Mouse (Mus musculus) midbrain, postnatal 0 days (tissue): Measurements from ENCODE around the gene Atg4c. TPM values are rescaled to one million over a fixed set of nuclear protein-coding genes. Genes with fewer than 3 reads are reported as not detected.
A peak's percentile ranks its signal among the peaks of the same experiment; 100 is the strongest.

Experiments used
- ATAC-seq: fragments of 200-750 bp; cut with Nextera tagmentation; 2 replicates; pipeline ENCODE4 v1.8.0; 2017; ENCODE audit warnings: moderate number of reproducible peaks, mild to moderate bottlenecking, moderate TSS enrichment, moderate library complexity; ENCODE audit not compliant: low FRiP score
- DNase-seq: peaks from one replicate; pipeline ENCODE4 v3.0.0-alpha.2; 2015; ENCODE audit warnings: low spot score
- H3K27ac ChIP-seq: fragments of 300-500 bp; sonication (generic); 2 replicates; pipeline ENCODE4 v1.5.1; 2014; ENCODE audit warnings: low read depth, mild to moderate bottlenecking, low read length, mixed read lengths
- H3K27me3 ChIP-seq: fragments of 300-500 bp; sonication (generic); 2 replicates; pipeline ENCODE4 v1.6.1; 2014; ENCODE audit warnings: low read length, control low read depth, mixed read lengths; ENCODE audit not compliant: insufficient read depth
- H3K36me3 ChIP-seq: fragments of 300-500 bp; sonication (generic); 2 replicates; pipeline ENCODE4 v1.6.1; 2014; ENCODE audit warnings: low read length, control low read depth, mixed read lengths; ENCODE audit not compliant: insufficient read depth
- H3K4me1 ChIP-seq: fragments of 300-500 bp; sonication (generic); 2 replicates; pipeline ENCODE4 v1.6.1; 2014; ENCODE audit warnings: mild to moderate bottlenecking, control low read depth, antibody characterized with exemption, low read length, mixed read lengths; ENCODE audit not compliant: insufficient read depth
- H3K4me2 ChIP-seq: fragments of 300-500 bp; sonication (generic); 2 replicates; pipeline ENCODE4 v1.6.1; 2014; ENCODE audit warnings: low read depth, mild to moderate bottlenecking, low read length, mixed read lengths; ENCODE audit not compliant: poor library complexity, severe bottlenecking
- H3K4me3 ChIP-seq: fragments of 300-500 bp; sonication (generic); 2 replicates; pipeline ENCODE4 v1.5.1; 2014; ENCODE audit warnings: low read depth, mild to moderate bottlenecking, low read length, moderate library complexity
- H3K9ac ChIP-seq: fragments of 300-500 bp; sonication (generic); replicated peaks from 2 replicates; pipeline ENCODE4 v1.6.1; 2014; ENCODE audit warnings: mild to moderate bottlenecking, low read length, moderate library complexity, mixed read lengths; ENCODE audit not compliant: poor library complexity, severe bottlenecking
- H3K9me3 ChIP-seq: fragments of 300-500 bp; sonication (generic); 2 replicates; pipeline ENCODE4 v1.6.1; 2016; ENCODE audit warnings: low read length, control low read depth
- CTCF ChIP-seq: IDR thresholded peaks from 2 replicates; pipeline ENCODE4 v1.5.1; 2016; ENCODE audit warnings: antibody characterized with exemption, mild to moderate bottlenecking
- WGBS: fragments of 180-500 bp; shearing (Covaris S2); extraction: QIAGEN DNeasy Blood & Tissue Kit; methylation state at CpG from one replicate; pipeline ENCODE4 v1.1.7; 2014; 5-methylcytosine and 5-hydroxymethylcytosine counted together
- polyA plus RNA-seq: library from polyadenylated mRNA; unstranded; fragments of >200 nt; fragmentation: Nextera tagmentation; extraction: Ambion mirVana; gene quantifications from 2 replicates; pipeline ENCODE4 v1.2.1, GENCODE M21; 2015
- total RNA-seq: library from RNA; depleted of rRNA; stranded (reverse); fragments of >200 nt; gene quantifications from 2 replicates; pipeline ENCODE4 v1.2.3, GENCODE M21; 2014

Atg4c gene
- total and polyA plus RNA-seq, 2 experiments from 2014 or later: 8.7 to 16.0 TPM

DNA sequence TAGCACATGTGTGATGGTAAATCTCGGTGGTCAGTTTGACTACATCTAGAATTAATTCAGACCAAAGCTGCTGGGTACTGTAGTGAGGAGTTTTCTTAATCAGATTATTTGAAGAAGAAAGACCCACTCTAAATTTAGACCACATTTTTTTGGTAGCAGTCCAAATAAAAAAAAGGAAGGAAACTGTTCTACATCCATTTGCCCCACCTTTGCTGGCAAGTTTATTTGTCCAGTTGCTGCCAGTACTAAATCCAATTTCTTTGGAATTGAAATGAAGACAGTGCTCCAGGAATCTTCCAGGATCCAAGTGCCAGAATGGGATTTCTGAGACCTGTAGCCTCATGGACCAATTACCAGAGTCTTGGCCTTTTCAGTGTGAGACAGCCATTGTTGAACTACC lies 1.1 kb upstream of the Atg4c start:
- Histone ChIP-seq H3K9ac (no peak overlapping the region), H3K9me3 (no peaks in the 10 kb centered on the region), H3K4me3 (no peak overlapping the region), H3K36me3 (no peaks in the 10 kb centered on the region), H3K4me2 (peak overlapping the region; percentile 55; the same call in 1 of the 2 replicates), H3K4me1 (no peaks in the 10 kb centered on the region), H3K27me3 (no peaks in the 10 kb centered on the region), H3K27ac (no peak overlapping the region)
- WGBS: 71% methylated on average over 1 of the region's 1 CpGs
- DNase-seq (no peak), ATAC-seq (no peak)
- TF ChIP-seq CTCF: no peak

DNA sequence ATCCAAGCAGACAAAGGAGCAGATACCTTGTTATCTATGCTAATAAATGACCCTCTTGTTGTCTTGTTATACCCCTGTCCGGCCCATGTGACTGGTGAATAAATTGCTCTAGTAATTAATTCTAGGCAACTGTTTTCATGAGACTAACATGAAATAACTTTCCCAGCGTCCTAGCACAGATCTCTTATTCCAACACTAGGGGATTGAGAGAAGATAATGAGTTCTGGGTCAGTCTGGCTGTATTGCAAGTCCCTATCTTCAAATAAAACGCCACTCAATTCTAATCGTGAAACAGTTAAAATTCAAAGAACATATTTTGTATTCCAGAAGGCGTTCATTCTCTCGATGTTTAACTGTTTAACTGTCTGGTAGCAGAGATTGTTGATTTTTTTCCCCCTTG lies 520 bp upstream of the Atg4c start:
- Histone ChIP-seq H3K4me2 (peak overlapping the region; percentile 55), H3K27me3 (no peaks in the 10 kb centered on the region), H3K9ac (no peak overlapping the region; the same call in 1 of the 2 replicates), H3K36me3 (no peaks in the 10 kb centered on the region), H3K4me3 (peak overlapping the region; percentile 69), H3K9me3 (no peaks in the 10 kb centered on the region), H3K4me1 (no peaks in the 10 kb centered on the region), H3K27ac (peak overlapping the region; percentile 97)
- DNase-seq (peak; percentile 10), ATAC-seq (peak; percentile 22; the same call in 1 of the 2 replicates)
- 42% methylated on average over 6 of the region's 6 CpGs for WGBS
- peak; percentile 40 for TF ChIP-seq CTCF

DNA sequence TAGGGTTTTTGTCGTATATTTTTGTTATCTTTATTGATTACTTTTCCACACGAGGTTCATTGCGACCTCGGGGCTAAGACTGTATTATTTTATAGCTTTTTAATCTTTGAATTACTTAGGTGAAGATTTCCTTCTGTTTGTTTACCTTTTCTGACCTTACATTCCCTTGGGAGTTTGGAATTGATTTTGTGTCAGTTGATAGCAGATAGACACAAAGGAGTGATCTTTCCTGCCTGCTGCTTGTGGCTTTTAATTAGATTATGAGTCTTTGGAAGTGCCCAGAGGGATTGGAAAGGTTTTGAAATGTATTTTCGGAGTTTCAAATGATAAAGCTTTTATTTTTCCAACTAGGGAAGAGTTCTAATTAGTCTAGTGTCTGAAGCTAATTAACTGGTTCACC lies 1.1 kb downstream of the Atg4c start:
- peak overlapping the region; percentile 55 for H3K4me2 ChIP-seq
- ATAC-seq (no peak), DNase-seq (no peak)
- H3K9ac ChIP-seq: peak overlapping the region; percentile 89
- TF ChIP-seq CTCF: no peak
- 39% methylated on average over 5 of the region's 5 CpGs for WGBS
- H3K36me3 ChIP-seq: no peaks in the 10 kb centered on the region
- no peaks in the 10 kb centered on the region for H3K4me1 ChIP-seq
- H3K9me3 ChIP-seq: no peaks in the 10 kb centered on the region
- no peak overlapping the region for H3K27ac ChIP-seq
- no peaks in the 10 kb centered on the region for H3K27me3 ChIP-seq
- peak overlapping the region; percentile 69 for H3K4me3 ChIP-seq

DNA sequence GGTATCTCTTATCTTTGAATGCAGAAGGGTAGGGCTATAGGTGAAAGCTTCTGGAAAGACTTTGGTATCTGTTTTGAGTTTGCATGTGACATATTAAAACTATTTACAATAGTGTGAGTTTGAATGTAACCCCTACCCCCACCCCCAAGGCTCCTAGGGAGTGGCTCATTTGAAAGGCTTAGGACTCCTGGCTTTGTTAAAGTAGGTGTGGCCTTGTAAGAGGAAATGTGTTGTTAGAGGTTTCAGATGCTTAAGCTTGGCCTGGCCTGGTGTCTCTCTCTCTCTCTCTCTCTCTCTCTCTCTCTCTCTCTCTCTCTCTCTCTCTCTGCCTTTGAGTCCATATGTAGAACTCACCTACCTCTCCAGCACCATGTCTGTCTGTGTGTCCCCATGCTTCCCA lies 5.0 kb downstream of the Atg4c start:
- no peak overlapping the region for H3K9ac ChIP-seq
- H3K9me3 ChIP-seq: no peaks in the 10 kb centered on the region
- ATAC-seq (no peak), DNase-seq (no peak)
- no peaks in the 10 kb centered on the region for H3K4me1 ChIP-seq
- no peaks in the 10 kb centered on the region for H3K27me3 ChIP-seq
- H3K4me2 ChIP-seq: no peak overlapping the region
- no peaks in the 10 kb centered on the region for H3K36me3 ChIP-seq
- TF ChIP-seq CTCF: no peak
- no peak overlapping the region for H3K27ac ChIP-seq
- no peak overlapping the region for H3K4me3 ChIP-seq

DNA sequence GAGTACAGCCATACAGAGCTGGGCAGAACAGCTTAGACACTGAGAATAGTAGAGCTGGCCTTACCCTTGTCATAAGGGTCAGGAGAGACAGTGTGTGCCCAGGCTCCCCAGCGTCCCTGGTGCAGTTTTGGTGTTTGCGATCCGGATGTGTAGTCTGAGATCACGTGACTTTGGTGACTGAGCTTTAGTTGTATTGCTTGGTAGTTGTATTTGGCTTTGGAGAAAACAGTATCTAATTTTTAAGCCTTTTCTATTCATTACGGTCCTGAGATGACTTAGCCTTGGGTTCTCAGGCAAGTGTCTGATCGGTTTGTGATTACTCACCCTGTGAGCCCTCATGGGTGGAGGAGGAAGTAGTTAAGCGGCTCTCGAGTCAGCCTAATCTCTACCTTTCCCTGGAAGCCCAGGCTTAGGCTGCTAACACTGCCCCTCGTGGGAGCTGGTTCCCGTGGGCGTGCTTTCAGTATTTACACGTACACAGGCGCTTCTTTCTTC lies 6.1 kb downstream of the Atg4c start:
- 81% methylated on average over 13 of the region's 13 CpGs for WGBS
- Histone ChIP-seq H3K27me3 (no peaks in the 10 kb centered on the region), H3K4me3 (no peak overlapping the region), H3K9me3 (no peaks in the 10 kb centered on the region), H3K27ac (no peak overlapping the region), H3K9ac (no peak overlapping the region), H3K4me2 (no peak overlapping the region), H3K36me3 (no peaks in the 10 kb centered on the region), H3K4me1 (no peaks in the 10 kb centered on the region)
- ATAC-seq (no peak), DNase-seq (no peak)
- TF ChIP-seq CTCF: no peak

DNA sequence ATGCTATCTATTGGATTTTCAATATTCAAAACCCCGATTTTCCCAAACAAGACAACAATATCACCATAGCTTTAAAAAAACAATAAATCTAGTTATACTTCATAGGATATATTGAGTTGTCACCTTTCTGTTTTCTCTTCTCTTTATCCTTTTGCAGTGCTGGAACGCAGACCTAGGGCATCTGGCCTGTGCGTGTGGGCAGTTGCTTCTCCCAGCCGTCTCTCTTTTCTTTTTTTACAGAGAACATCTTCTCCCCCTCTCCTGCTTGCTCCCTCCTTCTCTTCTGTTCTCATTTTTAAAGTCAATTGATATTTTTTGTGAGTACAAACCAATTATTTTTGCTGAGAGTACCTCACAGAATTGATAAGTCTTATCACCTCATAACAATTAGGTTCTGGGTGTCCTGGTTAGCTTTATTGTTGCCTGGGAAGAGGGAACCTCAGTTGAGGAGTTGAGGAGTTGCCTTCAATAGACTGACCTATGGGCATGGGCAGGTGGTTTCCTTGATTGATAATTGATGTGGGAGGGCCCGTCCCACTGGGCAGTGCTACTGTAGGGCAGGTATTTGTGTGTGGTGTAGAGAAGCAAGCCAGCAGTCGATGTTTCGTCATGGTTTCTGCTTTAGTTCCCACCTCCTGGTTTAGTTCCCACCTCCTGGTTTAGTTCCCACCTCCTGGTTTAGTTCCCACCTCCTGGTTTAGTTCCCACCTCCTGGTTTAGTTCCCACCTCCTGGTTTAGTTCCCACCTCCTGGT lies 6.8 kb downstream of the Atg4c start:
- no peaks in the 10 kb centered on the region for H3K36me3 ChIP-seq
- H3K4me2 ChIP-seq: no peak overlapping the region
- no peak overlapping the region for H3K27ac ChIP-seq
- DNase-seq (no peak), ATAC-seq (no peak)
- H3K9me3 ChIP-seq: no peaks in the 10 kb centered on the region
- WGBS: 94% methylated on average over 7 of the region's 7 CpGs
- H3K4me3 ChIP-seq: no peak overlapping the region
- H3K9ac ChIP-seq: no peak overlapping the region
- TF ChIP-seq CTCF: no peak
- H3K27me3 ChIP-seq: no peaks in the 10 kb centered on the region
- no peaks in the 10 kb centered on the region for H3K4me1 ChIP-seq
